Mouse (Mus musculus) left cerebral cortex, adult 11 months (tissue): ENCODE data around the gene 1700123O20Rik.

Experiments used
- DNase-seq: peaks from one replicate; pipeline ENCODE4 v3.0.0; 2022; ENCODE audit warnings: low spot score

Gene 1700123O20Rik

GRCm38 (mm10) chr14:54724049-54724448 is 38.0 kb downstream of the 1700123O20Rik start:
- DNase-seq, result no peak

GRCm38 (mm10) chr14:54727565-54727964 is 41.5 kb downstream of the 1700123O20Rik start:
- DNase-seq, result no peak

GRCm38 (mm10) chr14:54728823-54729653 is 43.0 kb downstream of the 1700123O20Rik start:
- no peak for DNase-seq

- DNase-seq, result no peak
These were observed 44.3 kb downstream of the 1700123O20Rik start for GRCm38 (mm10) chr14:54730305-54730704.

- DNase-seq, result no peak
These were observed 46.2 kb downstream of the 1700123O20Rik start for GRCm38 (mm10) chr14:54732206-54732605.

- no peak for DNase-seq
These were observed 48.0 kb downstream of the 1700123O20Rik start for GRCm38 (mm10) chr14:54734004-54734403.

- no peak for DNase-seq
These were observed 49.2 kb downstream of the 1700123O20Rik start for GRCm38 (mm10) chr14:54735221-54735620.

- no peak for DNase-seq
These were observed 50.8 kb downstream of the 1700123O20Rik start for GRCm38 (mm10) chr14:54736555-54737552.

- DNase-seq, result no peak
These were observed 51.6 kb downstream of the 1700123O20Rik start for GRCm38 (mm10) chr14:54737634-54738033.
